Mouse (Mus musculus): ENCODE measurements around the gene Ing3.

DNA sequence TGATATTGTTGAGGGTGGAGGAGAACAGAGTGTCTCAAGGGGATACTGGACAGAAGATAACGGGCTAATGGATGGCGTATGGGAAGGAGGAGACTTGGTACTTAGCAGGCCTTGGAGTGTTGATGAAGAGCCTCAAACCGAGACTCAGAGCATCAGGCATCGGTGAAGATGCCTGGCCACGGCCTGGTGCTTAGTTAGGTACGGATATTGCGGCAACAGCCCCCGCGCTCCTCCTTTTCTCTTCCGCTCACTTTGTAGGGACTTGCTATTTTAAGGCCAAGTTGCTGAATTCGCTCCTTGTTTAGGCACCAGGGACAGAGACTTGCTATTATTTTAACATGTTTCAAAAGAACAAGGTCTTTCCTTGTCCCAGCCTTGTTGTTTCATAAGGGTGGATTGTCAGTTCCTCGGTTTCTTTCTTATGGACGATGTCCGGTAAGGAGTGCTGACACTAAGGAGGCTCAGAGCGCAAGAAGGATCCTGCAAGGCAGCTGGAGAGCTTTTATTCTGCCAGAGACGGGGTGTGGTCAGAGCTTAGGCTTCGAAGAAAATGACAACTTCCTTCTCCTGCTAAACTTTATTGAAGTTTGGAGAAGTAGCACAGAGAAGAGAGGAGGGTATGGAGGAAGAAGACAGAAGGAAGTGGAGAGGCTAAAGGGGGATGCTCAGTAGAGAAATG lies 53.3 kb downstream of the Ing3 start:
- TF ChIP-seq CTCF (IDR thresholded peaks at IDR 0.05; ENCODE audit: borderline replicate concordance, insufficient read depth, low read length) (no peak), POLR2A (IDR thresholded peaks at IDR 0.05; ENCODE audit: low read depth, low read length) (no peak)
